Mouse (Mus musculus) spleen, adult 2 months (tissue): Measurements from ENCODE around the gene Crb2.

Experiments used
- CTCF ChIP-seq: fragments of 200-500 bp; IDR thresholded peaks from 2 replicates; pipeline ENCODE4 v1.5.1; 2011; ENCODE audit warnings: mild to moderate bottlenecking, inconsistent platforms; ENCODE audit not compliant: insufficient read depth, insufficient read length, insufficient replicate concordance; ENCODE audit errors: extremely low read depth
- POLR2A ChIP-seq: fragments of 200-500 bp; IDR thresholded peaks from 2 replicates; pipeline ENCODE4 v1.6.1; 2011; ENCODE audit warnings: low read depth, low read length, inconsistent platforms

GRCm38 (mm10) chr2:37780270-37780929 lies 4.4 kb downstream of the Crb2 start:
- TF ChIP-seq CTCF (no peak), POLR2A (no peak)
